Mouse (Mus musculus) lung, postnatal 0 days (tissue): ENCODE measurements at regions not wholly inside any gene's neighbourhood (a gene's known extent, or its start where the extent isn't known, plus 50 kb on each side); places are given as distances from the start of the nearest gene placed in this dataset.

Experiments
- ATAC-seq: fragments of 200-750 bp; cut with Nextera tagmentation; 2 replicates; pipeline ENCODE4 v1.8.0; 2017; ENCODE audit warnings: moderate library complexity
- DNase-seq: peaks from one replicate; pipeline ENCODE4 v3.0.0-alpha.2; 2016; ENCODE audit warnings: low spot score
- H3K27ac ChIP-seq: fragments of 300-500 bp; sonication (generic); 2 replicates; pipeline ENCODE4 v1.5.1; 2014; ENCODE audit warnings: antibody characterized with exemption, mild to moderate bottlenecking, low read length, mixed read lengths
- H3K27me3 ChIP-seq: fragments of 300-500 bp; sonication (generic); replicated peaks from 2 replicates; pipeline ENCODE4 v1.6.1; 2014; ENCODE audit warnings: low read length, mixed read lengths; ENCODE audit not compliant: insufficient read depth
- H3K36me3 ChIP-seq: fragments of 300-500 bp; sonication (generic); 2 replicates; pipeline ENCODE4 v1.6.1; 2014; ENCODE audit warnings: low read length, mixed read lengths; ENCODE audit not compliant: insufficient read depth
- H3K4me1 ChIP-seq: fragments of 300-500 bp; sonication (generic); 2 replicates; pipeline ENCODE4 v1.6.1; 2014; ENCODE audit warnings: antibody characterized with exemption, low read depth, low read length, mixed read lengths; ENCODE audit not compliant: insufficient read depth
- H3K4me2 ChIP-seq: fragments of 300-500 bp; sonication (generic); replicated peaks from 2 replicates; pipeline ENCODE4 v1.6.1; 2014; ENCODE audit warnings: low read depth, mild to moderate bottlenecking, low read length, moderate library complexity, mixed read lengths
- H3K4me3 ChIP-seq: fragments of 300-500 bp; sonication (generic); 2 replicates; pipeline ENCODE4 v1.5.1; 2014; ENCODE audit warnings: low read depth, low read length
- H3K9ac ChIP-seq: fragments of 300-500 bp; sonication (generic); replicated peaks from 2 replicates; pipeline ENCODE4 v1.6.1; 2014; ENCODE audit warnings: low read depth, mild to moderate bottlenecking
- H3K9me3 ChIP-seq: fragments of 300-500 bp; sonication (generic); 2 replicates; pipeline ENCODE4 v1.6.1; 2016; ENCODE audit warnings: low read length, mixed read lengths
- CTCF ChIP-seq: IDR thresholded peaks from 2 replicates; pipeline ENCODE4 v1.5.1; 2016; ENCODE audit warnings: antibody characterized with exemption, mild to moderate bottlenecking
- EP300 ChIP-seq: IDR thresholded peaks from 2 replicates; pipeline ENCODE4 v1.6.1; 2016; ENCODE audit warnings: antibody characterized with exemption, mild to moderate bottlenecking, control low read depth
- WGBS: fragments of 180-500 bp; shearing (Covaris S2); extraction: QIAGEN DNeasy Blood & Tissue Kit; methylation state at CpG from one replicate; pipeline ENCODE4 v1.1.7; 2014; 5-methylcytosine and 5-hydroxymethylcytosine counted together

GRCm38 (mm10) chr1:184378665-184379064 is 344.6 kb upstream of the 1700056E22Rik start:
- WGBS: 88% methylated on average over 1 of the region's 1 CpGs
- Histone ChIP-seq H3K27me3 (no peaks in the 10 kb centered on the region), H3K4me3 (no peak overlapping the region), H3K27ac (no peak overlapping the region), H3K4me1 (no peaks in the 10 kb centered on the region), H3K9me3 (no peaks in the 10 kb centered on the region), H3K4me2 (no peak overlapping the region), H3K9ac (no peak overlapping the region), H3K36me3 (no peaks in the 10 kb centered on the region)
- TF ChIP-seq EP300 (no peak), CTCF (no peak; the same call in 1 of the 2 replicates)
- no peak for ATAC-seq
- DNase-seq: no peak

GRCm38 (mm10) chr1:184365026-184365425 is 330.9 kb upstream of the 1700056E22Rik start:
- no peak overlapping the region for H3K27ac ChIP-seq
- H3K36me3 ChIP-seq: no peaks in the 10 kb centered on the region
- no peak overlapping the region for H3K4me2 ChIP-seq
- H3K4me3 ChIP-seq: no peak overlapping the region
- no peak for ATAC-seq
- H3K4me1 ChIP-seq: no peaks in the 10 kb centered on the region
- no peaks in the 10 kb centered on the region for H3K9me3 ChIP-seq
- no peaks in the 10 kb centered on the region for H3K27me3 ChIP-seq
- no peak overlapping the region for H3K9ac ChIP-seq
- DNase-seq: no peak
- TF ChIP-seq CTCF (no peak), EP300 (no peak)

DNA sequence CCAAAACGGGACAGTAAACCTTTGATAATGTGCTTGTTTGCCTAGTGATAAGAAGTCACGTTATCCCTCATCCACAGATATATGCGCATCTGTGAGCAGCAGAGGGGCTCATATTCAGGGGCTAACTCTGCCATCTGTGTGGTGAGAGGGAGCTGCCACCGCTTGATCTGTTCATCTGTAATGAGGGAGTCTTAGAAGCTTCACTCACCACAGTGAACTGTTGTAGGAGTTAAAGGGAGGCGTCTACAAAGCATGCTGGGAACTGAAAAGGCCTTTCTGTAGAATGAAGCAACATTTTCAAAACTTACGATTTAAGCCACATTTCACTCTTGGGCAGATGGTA is 324.1 kb upstream of the 1700056E22Rik start:
- Histone ChIP-seq H3K4me3 (no peak overlapping the region), H3K4me2 (no peak overlapping the region), H3K36me3 (no peaks in the 10 kb centered on the region), H3K9ac (no peak overlapping the region), H3K27me3 (no peaks in the 10 kb centered on the region), H3K4me1 (no peaks in the 10 kb centered on the region), H3K27ac (no peak overlapping the region), H3K9me3 (no peaks in the 10 kb centered on the region)
- 52% methylated on average over 6 of the region's 6 CpGs for WGBS
- TF ChIP-seq EP300 (no peak), CTCF (no peak)
- no peak for ATAC-seq
- no peak for DNase-seq

GRCm38 (mm10) chr1:184357474-184358225 is 323.5 kb upstream of the 1700056E22Rik start:
- Histone ChIP-seq H3K27me3 (no peaks in the 10 kb centered on the region), H3K9ac (no peak overlapping the region), H3K9me3 (no peaks in the 10 kb centered on the region), H3K4me1 (no peaks in the 10 kb centered on the region), H3K4me3 (no peak overlapping the region), H3K27ac (no peak overlapping the region), H3K4me2 (no peak overlapping the region), H3K36me3 (no peaks in the 10 kb centered on the region)
- ATAC-seq (peak; percentile 33), DNase-seq (peak; percentile 45)
- TF ChIP-seq EP300 (no peak), CTCF (no peak)
- 31% methylated on average over 4 of the region's 4 CpGs for WGBS

DNA sequence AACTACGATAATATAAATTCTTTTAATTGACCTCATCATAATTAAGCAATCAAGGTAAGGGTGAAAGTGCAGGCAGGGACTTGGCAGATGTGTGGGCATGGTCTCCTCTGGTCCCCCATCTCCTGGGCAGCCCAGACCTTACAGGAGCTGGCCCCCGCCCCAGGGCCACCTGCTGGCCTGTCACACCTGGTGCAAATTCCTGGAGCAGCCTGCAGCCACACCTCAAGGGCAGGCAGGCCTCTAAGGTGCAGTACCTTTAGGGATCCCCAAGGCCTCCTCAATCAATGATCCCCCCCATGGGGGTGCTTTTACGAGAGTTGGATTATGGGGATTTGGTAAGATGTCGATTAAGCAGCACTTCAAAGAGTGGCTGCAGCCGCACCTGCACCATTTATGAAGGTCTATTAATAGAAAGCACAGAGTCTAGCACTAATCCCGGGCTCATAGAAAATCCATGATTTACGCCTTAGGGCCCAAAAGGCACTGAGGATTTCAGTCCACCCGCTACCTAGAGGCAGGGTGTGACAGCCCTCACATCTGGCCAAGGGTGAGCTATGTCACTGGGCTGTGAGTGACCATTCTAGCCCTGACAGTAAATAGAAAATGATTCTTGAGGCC is 319.8 kb upstream of the 1700056E22Rik start:
- DNase-seq (no peak), ATAC-seq (no peak)
- Histone ChIP-seq H3K4me3 (no peak overlapping the region), H3K4me1 (no peaks in the 10 kb centered on the region), H3K27ac (no peak overlapping the region), H3K9ac (no peak overlapping the region), H3K9me3 (no peaks in the 10 kb centered on the region), H3K27me3 (no peaks in the 10 kb centered on the region), H3K4me2 (no peak overlapping the region), H3K36me3 (no peaks in the 10 kb centered on the region)
- no peak for TF ChIP-seq EP300
- TF ChIP-seq CTCF: no peak
- 72% methylated on average over 8 of the region's 8 CpGs for WGBS

GRCm38 (mm10) chr1:184351760-184352159 is 317.7 kb upstream of the 1700056E22Rik start:
- no peaks in the 10 kb centered on the region for H3K9me3 ChIP-seq
- H3K27ac ChIP-seq: no peak overlapping the region
- no peak for TF ChIP-seq EP300
- TF ChIP-seq CTCF: no peak
- no peaks in the 10 kb centered on the region for H3K27me3 ChIP-seq
- H3K4me2 ChIP-seq: no peak overlapping the region
- H3K4me1 ChIP-seq: no peaks in the 10 kb centered on the region
- H3K4me3 ChIP-seq: no peak overlapping the region
- no peak for DNase-seq
- no peaks in the 10 kb centered on the region for H3K36me3 ChIP-seq
- no peak overlapping the region for H3K9ac ChIP-seq
- WGBS: 65% methylated on average over 5 of the region's 5 CpGs
- no peak for ATAC-seq
